Mouse (Mus musculus): ENCODE data around the gene Gm49387. TPM values are rescaled to one million over a fixed set of nuclear protein-coding genes. Genes with fewer than 3 reads are reported as not detected.

The Gm49387 gene
- 0.37 and 0.78 TPM in 2 replicates for polyA plus RNA-seq (2015; fragmentation: Nextera tagmentation; extraction: Ambion mirVana)

DNA sequence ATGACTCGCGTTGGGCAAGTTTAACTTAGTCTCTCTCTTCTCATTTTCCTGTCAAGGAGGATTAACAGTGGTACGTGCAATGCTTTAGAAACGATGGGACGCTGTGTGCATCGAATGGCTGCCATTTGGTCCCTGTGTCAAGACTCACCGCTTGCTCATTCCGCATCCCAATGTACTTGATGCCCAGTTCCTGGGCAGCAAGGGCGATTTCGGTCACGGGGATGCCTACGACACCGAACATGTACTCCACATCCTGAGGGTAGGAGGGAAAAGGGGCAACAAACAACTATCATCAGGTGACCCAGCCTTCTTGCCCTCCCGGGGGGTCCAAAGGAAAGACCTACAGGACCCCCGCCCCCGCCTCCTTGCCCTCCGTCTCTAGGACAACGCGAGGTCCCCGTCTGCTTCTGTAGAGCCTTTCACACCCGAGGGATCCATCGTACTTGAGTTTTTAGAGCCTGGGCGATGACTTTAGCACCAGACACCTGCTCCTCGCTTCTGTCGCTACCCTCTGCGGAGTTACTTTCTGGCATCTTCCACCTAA, at the start of gene Gm49387:
TSS of gene Gm49387 (minus strand) at position 533 of the 544 bp plus-strand sequence.
- Histone ChIP-seq H3K9ac (replicated peaks) (peak within 1 kb of the TSS; percentile 73), H3K4me2 (replicated peaks) (peak within 1 kb of the TSS; percentile 97), H3K27ac (replicated peaks) (peak within 1 kb of the TSS; percentile 86), H3K9me3 (no peaks in the 10 kb centered on the region), H3K27me3 (no peaks in the 10 kb centered on the region), H3K36me3 (no peaks in the 10 kb centered on the region), H3K4me3 (peak within 1 kb of the TSS; percentile 72), H3K4me1 (peaks cover 17% of the 10 kb centered on the region)
- ATAC-seq (replicated peaks), result no peak; the same call in 1 of the 2 replicates
- 3% methylated on average over 26 of the region's 26 CpGs for WGBS

DNA sequence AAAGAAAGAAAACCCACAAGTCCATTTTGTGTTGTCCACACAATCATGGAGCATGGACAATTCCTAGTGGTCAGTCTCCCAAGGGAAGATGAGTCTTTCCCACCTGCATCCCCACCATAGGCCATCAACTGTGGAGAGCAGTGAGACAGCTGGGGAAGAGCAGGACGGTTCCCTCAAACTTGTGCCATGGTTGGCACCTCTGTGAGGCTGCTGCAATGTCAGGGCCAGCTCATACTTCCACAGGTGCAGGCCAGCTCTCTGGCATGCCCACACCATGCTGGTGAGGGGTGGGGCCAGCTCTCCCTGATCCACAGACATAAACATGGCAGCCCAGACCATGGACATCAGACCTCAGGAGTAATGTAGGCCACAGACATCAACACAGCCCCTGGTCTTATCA, 45.6 kb upstream of the Gm49387 start:
- Histone ChIP-seq H3K4me1 (peaks cover 3% of the 10 kb centered on the region; the same call in 1 of the 2 replicates), H3K27me3 (no peaks in the 10 kb centered on the region), H3K4me3 (no peak overlapping the region), H3K4me2 (replicated peaks) (no peak overlapping the region), H3K27ac (replicated peaks) (no peak overlapping the region), H3K9me3 (no peaks in the 10 kb centered on the region), H3K9ac (replicated peaks) (no peak overlapping the region), H3K36me3 (no peaks in the 10 kb centered on the region)
- WGBS, result 94% methylated on average over 1 of the region's 1 CpGs
- no peak for ATAC-seq (replicated peaks)

GRCm38 (mm10) chr14:31685680-31686079, 45.0 kb upstream of the Gm49387 start:
- Histone ChIP-seq H3K36me3 (no peaks in the 10 kb centered on the region), H3K4me1 (peaks cover 3% of the 10 kb centered on the region; the same call in 1 of the 2 replicates), H3K27me3 (no peaks in the 10 kb centered on the region), H3K9ac (replicated peaks) (no peak overlapping the region), H3K4me3 (no peak overlapping the region), H3K9me3 (no peaks in the 10 kb centered on the region), H3K4me2 (replicated peaks) (no peak overlapping the region), H3K27ac (replicated peaks) (no peak overlapping the region)
- 92% methylated on average over 10 of the region's 10 CpGs for WGBS
- ATAC-seq (replicated peaks), result no peak

DNA sequence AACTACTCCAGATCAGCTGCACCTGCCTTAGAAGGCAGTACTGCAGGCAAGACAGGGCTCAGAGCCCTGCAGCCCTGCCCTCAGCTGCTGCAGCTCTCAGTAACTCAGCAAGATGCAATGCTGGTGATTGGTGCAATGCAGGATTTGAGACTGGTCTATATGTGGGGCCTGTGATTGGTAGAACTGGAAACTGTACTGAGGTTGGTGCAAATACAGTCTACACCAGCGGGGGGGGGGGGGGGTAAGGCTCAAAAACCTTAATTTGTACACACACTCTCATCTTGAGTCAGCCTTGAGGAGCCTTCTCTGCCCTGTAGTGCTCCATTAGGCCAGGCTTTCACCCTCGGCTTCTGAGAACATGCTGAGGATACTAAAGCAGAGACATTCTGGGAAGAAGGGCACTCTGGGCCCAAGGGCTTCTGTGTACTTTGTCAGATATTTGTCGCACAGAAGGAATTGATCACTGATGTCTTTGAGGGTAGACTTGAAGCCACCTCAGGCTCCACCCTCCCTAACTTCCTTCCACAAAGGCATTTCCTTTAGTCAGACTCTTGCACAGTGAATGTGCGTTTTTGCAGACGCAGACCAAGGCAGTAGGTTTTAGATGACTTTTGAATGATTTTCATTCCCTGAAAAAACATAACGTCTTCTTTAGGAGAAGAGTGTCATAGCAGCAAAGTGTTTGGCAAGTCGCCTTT, 43.8 kb upstream of the Gm49387 start:
- H3K4me2 ChIP-seq (replicated peaks), result no peak overlapping the region
- no peak overlapping the region for H3K4me3 ChIP-seq
- no peaks in the 10 kb centered on the region for H3K9me3 ChIP-seq
- no peaks in the 10 kb centered on the region for H3K36me3 ChIP-seq
- no peak for ATAC-seq (replicated peaks)
- no peak overlapping the region for H3K27ac ChIP-seq (replicated peaks)
- H3K4me1 ChIP-seq, result peaks cover 3% of the 10 kb centered on the region; the same call in 1 of the 2 replicates
- H3K27me3 ChIP-seq, result no peaks in the 10 kb centered on the region
- H3K9ac ChIP-seq (replicated peaks), result no peak overlapping the region
- WGBS, result 86% methylated on average over 7 of the region's 7 CpGs

DNA sequence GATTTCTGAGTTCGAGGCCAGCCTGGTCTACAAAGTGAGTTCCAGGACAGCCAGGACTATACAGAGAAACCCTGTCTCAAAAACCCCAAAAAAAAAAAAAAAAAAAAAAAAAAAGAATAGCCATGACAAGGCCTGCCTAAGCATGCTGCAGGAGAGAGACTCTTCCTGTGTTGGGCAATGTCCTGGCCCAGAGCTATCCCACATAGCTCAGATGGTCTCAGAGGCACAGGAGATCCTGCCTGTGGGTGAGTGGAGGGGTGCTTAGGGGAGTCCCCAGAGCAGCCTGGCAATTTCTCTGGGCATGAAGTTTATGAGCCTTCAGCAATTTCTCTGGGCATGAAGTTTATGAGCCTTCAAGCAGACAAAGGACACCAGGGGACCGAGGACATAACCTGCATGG, 42.9 kb upstream of the Gm49387 start:
- H3K9ac ChIP-seq (replicated peaks), result no peak overlapping the region
- H3K36me3 ChIP-seq, result no peaks in the 10 kb centered on the region
- H3K4me3 ChIP-seq, result no peak overlapping the region
- no peak overlapping the region for H3K4me2 ChIP-seq (replicated peaks)
- no peak for ATAC-seq (replicated peaks)
- no peak overlapping the region for H3K27ac ChIP-seq (replicated peaks)
- H3K4me1 ChIP-seq, result peaks cover 3% of the 10 kb centered on the region; the same call in 1 of the 2 replicates
- 95% methylated on average over 2 of the region's 2 CpGs for WGBS
- no peaks in the 10 kb centered on the region for H3K27me3 ChIP-seq
- no peaks in the 10 kb centered on the region for H3K9me3 ChIP-seq

- 49% methylated on average over 5 of the region's 5 CpGs for WGBS
- H3K4me3 ChIP-seq, result no peak overlapping the region
- no peak overlapping the region for H3K4me2 ChIP-seq (replicated peaks)
Measured at GRCm38 (mm10) chr14:31681931-31682555, 41.4 kb upstream of the Gm49387 start.

DNA sequence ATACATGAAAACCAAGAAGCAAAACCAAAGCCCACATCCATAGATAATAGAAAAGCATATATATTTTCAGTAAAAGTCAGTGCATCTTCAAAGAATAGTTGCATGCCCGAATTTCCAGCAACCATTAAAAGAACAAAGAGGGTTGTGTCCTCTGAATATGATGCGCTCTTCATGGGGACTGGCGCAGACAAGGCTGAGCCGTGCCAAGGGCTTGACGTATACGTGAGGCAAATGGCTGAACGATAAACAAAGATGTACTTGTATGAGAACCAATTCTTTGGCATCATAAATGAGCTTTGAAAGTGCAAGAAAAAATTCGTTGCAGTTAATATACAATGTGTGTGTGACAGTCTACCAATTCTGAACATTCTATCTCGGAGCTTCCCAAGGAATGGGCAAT, 40.6 kb upstream of the Gm49387 start:
- H3K4me1 ChIP-seq, result peaks cover 3% of the 10 kb centered on the region; the same call in 1 of the 2 replicates
- 73% methylated on average over 9 of the region's 9 CpGs for WGBS
- no peak overlapping the region for H3K9ac ChIP-seq (replicated peaks)
- no peaks in the 10 kb centered on the region for H3K36me3 ChIP-seq
- H3K27me3 ChIP-seq, result no peaks in the 10 kb centered on the region
- H3K4me2 ChIP-seq (replicated peaks), result no peak overlapping the region
- H3K9me3 ChIP-seq, result no peaks in the 10 kb centered on the region
- ATAC-seq (replicated peaks), result no peak
- H3K4me3 ChIP-seq, result no peak overlapping the region
- H3K27ac ChIP-seq (replicated peaks), result no peak overlapping the region

More at GRCm38 (mm10) chr14:31681931-31682555, 41.4 kb upstream of the Gm49387 start:
- Histone ChIP-seq H3K36me3 (no peaks in the 10 kb centered on the region), H3K9ac (replicated peaks) (no peak overlapping the region), H3K27me3 (no peaks in the 10 kb centered on the region), H3K4me1 (peaks cover 3% of the 10 kb centered on the region; the same call in 1 of the 2 replicates), H3K9me3 (no peaks in the 10 kb centered on the region), H3K27ac (replicated peaks) (no peak overlapping the region)
- no peak for ATAC-seq (replicated peaks)

- 93% methylated on average over 3 of the region's 3 CpGs for WGBS
- Histone ChIP-seq H3K4me1 (peaks cover 3% of the 10 kb centered on the region; the same call in 1 of the 2 replicates), H3K27me3 (no peaks in the 10 kb centered on the region), H3K4me3 (no peak overlapping the region), H3K9ac (replicated peaks) (no peak overlapping the region), H3K4me2 (replicated peaks) (no peak overlapping the region), H3K27ac (replicated peaks) (no peak overlapping the region), H3K9me3 (no peaks in the 10 kb centered on the region), H3K36me3 (no peaks in the 10 kb centered on the region)
- ATAC-seq (replicated peaks), result no peak
Measured at GRCm38 (mm10) chr14:31680656-31681055, 40.0 kb upstream of the Gm49387 start.

DNA sequence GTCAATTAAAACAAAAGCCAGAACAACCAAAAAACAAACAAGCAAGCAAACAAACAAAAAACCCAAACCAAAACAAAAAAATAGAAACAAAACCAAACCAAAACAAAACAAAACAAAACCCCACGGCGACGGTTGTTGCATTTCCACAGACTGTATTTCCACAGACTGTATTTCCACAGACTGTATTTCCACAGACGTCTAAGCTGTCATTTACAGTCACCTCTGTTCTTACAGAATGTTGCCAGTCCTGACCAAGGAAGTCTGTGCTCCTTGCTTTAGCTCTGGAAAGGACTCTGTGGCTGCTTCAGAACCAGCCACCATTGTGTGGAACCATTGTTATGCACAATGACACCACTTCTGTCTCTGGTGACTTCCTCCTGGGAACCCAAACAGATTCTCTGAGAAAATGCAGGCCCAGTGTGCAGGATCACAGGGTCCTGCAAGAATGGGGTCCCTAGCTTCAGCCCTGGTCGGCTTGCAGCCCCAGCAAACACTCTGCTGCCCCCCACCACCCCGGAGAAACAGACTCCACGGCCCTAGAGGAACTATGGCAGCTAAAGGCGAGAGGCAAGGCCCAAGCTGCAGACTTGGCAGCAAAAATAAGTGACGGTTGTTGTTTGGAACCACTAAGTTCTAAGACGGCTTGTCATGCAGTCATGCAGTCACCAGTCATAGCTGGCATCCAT, 31.1 kb upstream of the Gm49387 start:
- H3K9me3 ChIP-seq, result no peaks in the 10 kb centered on the region
- H3K4me3 ChIP-seq, result no peak overlapping the region
- H3K9ac ChIP-seq (replicated peaks), result no peak overlapping the region
- no peak overlapping the region for H3K4me2 ChIP-seq (replicated peaks)
- ATAC-seq (replicated peaks), result no peak
- no peak overlapping the region for H3K27ac ChIP-seq (replicated peaks)
- WGBS, result 52% methylated on average over 10 of the region's 10 CpGs
- H3K4me1 ChIP-seq, result peaks cover 21% of the 10 kb centered on the region
- H3K27me3 ChIP-seq, result no peaks in the 10 kb centered on the region
- peaks cover under 1% of the 10 kb centered on the region; the same call in 1 of the 2 replicates for H3K36me3 ChIP-seq

- Histone ChIP-seq H3K36me3 (peaks cover 3% of the 10 kb centered on the region; the same call in 1 of the 2 replicates), H3K27me3 (no peaks in the 10 kb centered on the region), H3K27ac (replicated peaks) (peak overlapping the region; percentile 66), H3K4me2 (replicated peaks) (no peak overlapping the region), H3K4me1 (peaks cover 21% of the 10 kb centered on the region), H3K4me3 (no peak overlapping the region), H3K9ac (replicated peaks) (no peak overlapping the region), H3K9me3 (no peaks in the 10 kb centered on the region)
- peak; percentile 60 for ATAC-seq (replicated peaks)
- 45% methylated on average over 15 of the region's 15 CpGs for WGBS
Measured at GRCm38 (mm10) chr14:31669642-31670490, 29.2 kb upstream of the Gm49387 start.

- WGBS, result 49% methylated on average over 13 of the region's 13 CpGs
- Histone ChIP-seq H3K4me3 (no peak overlapping the region), H3K9ac (replicated peaks) (no peak overlapping the region), H3K27ac (replicated peaks) (peak overlapping the region; percentile 66), H3K27me3 (no peaks in the 10 kb centered on the region), H3K36me3 (peaks cover 3% of the 10 kb centered on the region; the same call in 1 of the 2 replicates), H3K4me2 (replicated peaks) (no peak overlapping the region), H3K9me3 (no peaks in the 10 kb centered on the region), H3K4me1 (peaks cover 26% of the 10 kb centered on the region)
- peak; percentile 14; the same call in 1 of the 2 replicates for ATAC-seq (replicated peaks)
Measured at GRCm38 (mm10) chr14:31669161-31669611, 28.5 kb upstream of the Gm49387 start.
